Mouse (Mus musculus): ENCODE measurements at regions not wholly inside any gene's neighbourhood (a gene's known extent, or its start where the extent isn't known, plus 50 kb on each side); places are given as distances from the start of the nearest gene placed in this dataset.

DNA sequence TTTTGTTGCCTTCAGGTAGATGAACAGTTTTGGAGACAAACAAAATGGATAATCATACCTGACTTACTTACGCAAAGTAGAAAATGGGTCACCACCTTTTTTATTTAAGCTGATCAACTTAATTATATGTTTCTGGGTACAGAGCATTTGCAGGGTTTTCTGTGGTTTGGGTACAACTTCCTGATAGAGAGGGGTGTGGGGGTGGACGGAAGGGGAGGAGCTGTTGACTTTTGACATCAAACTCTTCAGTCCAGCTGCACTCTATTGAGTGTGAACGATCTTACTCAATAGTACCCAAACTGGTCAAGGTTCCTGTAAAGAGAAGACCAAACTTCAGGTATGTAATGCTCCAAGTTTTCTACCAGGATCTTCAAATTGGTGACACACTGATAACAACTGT, 316.0 kb upstream of the Satb1 start:
- H3K9me3 ChIP-seq (ENCODE audit: control insufficient read depth, low read length), result no peaks in the 10 kb centered on the region
- no peak overlapping the region for H3K4me2 ChIP-seq (replicated peaks; ENCODE audit: low read depth, low read length)
- H3K4me3 ChIP-seq (ENCODE audit: low read depth, low read length), result no peak overlapping the region
- DNase-seq (ENCODE audit: low spot score) (no peak), ATAC-seq (ENCODE audit: low FRiP score) (no peak)
- no peak overlapping the region for H3K9ac ChIP-seq (ENCODE audit: low read depth, low read length)
- WGBS, result 95% methylated on average over 3 of the region's 3 CpGs
- no peaks in the 10 kb centered on the region for H3K4me1 ChIP-seq (replicated peaks; ENCODE audit: control insufficient read depth, insufficient read depth, low read length)
- no peaks in the 10 kb centered on the region for H3K27me3 ChIP-seq (ENCODE audit: control insufficient read depth, insufficient read depth, low read length)
- no peaks in the 10 kb centered on the region for H3K36me3 ChIP-seq (ENCODE audit: control insufficient read depth, insufficient read depth, low read length)
- no peak overlapping the region for H3K27ac ChIP-seq (ENCODE audit: low read depth, low read length)

DNA sequence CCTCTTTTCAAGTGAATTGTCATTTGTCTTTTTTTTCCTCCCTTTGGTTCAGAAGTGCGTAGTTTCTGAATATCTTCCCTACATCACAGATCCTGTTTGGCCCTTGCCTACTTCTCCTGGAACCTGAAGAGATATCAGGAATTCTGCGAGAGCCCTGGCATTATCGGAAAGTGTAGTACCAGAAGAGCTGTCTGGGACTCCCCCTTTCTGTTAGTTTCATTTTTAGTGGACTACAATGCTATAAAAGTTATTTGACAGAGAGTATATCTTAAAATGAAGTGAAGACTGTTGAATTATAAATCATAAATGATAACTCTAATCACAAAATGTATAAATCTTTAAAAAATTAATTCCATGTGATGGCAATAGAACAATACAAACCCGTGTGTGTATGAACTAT, 270.8 kb upstream of the Satb1 start:
- WGBS, result 88% methylated on average over 4 of the region's 4 CpGs
- H3K9me3 ChIP-seq (ENCODE audit: control insufficient read depth, low read length), result no peaks in the 10 kb centered on the region
- DNase-seq (ENCODE audit: low spot score), result no peak

DNA sequence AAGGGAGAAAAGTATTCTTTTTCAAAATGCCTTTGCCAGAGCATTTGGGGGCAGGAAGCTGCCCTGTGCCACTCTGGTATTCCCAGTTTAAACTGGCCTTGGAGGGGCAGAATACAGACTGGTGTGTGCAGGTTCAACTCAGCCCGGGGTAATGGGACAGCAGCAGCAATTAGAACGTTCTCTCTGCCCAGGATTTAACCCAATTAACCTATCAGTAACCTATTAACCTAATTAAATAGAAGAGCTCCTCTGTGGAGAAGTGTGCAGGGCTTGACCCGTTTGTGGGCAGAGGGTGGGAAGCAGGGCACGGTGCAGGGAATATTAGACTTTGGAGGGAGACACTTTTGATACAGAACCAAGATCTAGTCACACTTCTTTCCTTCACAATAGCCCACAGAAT, 252.7 kb upstream of the Satb1 start:
- H3K9ac ChIP-seq (ENCODE audit: low read depth, low read length), result no peak overlapping the region
- no peak overlapping the region for H3K4me2 ChIP-seq (replicated peaks; ENCODE audit: low read depth, low read length)
- H3K36me3 ChIP-seq (ENCODE audit: control insufficient read depth, insufficient read depth, low read length), result no peaks in the 10 kb centered on the region
- no peak overlapping the region for H3K27ac ChIP-seq (ENCODE audit: low read depth, low read length)
- no peaks in the 10 kb centered on the region for H3K9me3 ChIP-seq (ENCODE audit: control insufficient read depth, low read length)
- DNase-seq (ENCODE audit: low spot score), result no peak
- no peaks in the 10 kb centered on the region for H3K4me1 ChIP-seq (replicated peaks; ENCODE audit: control insufficient read depth, insufficient read depth, low read length)
- 70% methylated on average over 4 of the region's 4 CpGs for WGBS
- no peak for ATAC-seq (ENCODE audit: low FRiP score)
- H3K4me3 ChIP-seq (ENCODE audit: low read depth, low read length), result no peak overlapping the region
- no peaks in the 10 kb centered on the region for H3K27me3 ChIP-seq (ENCODE audit: control insufficient read depth, insufficient read depth, low read length)

More for the DNA sequence above, 270.8 kb upstream of the Satb1 start:
- no peak for ATAC-seq (ENCODE audit: low FRiP score)
- H3K9ac ChIP-seq (ENCODE audit: low read depth, low read length), result no peak overlapping the region
- no peaks in the 10 kb centered on the region for H3K36me3 ChIP-seq (ENCODE audit: control insufficient read depth, insufficient read depth, low read length)
- no peak overlapping the region for H3K4me2 ChIP-seq (replicated peaks; ENCODE audit: low read depth, low read length)
- no peak overlapping the region for H3K4me3 ChIP-seq (ENCODE audit: low read depth, low read length)
- no peaks in the 10 kb centered on the region for H3K27me3 ChIP-seq (ENCODE audit: control insufficient read depth, insufficient read depth, low read length)
- no peaks in the 10 kb centered on the region for H3K4me1 ChIP-seq (replicated peaks; ENCODE audit: control insufficient read depth, insufficient read depth, low read length)
- no peak overlapping the region for H3K27ac ChIP-seq (ENCODE audit: low read depth, low read length)

DNA sequence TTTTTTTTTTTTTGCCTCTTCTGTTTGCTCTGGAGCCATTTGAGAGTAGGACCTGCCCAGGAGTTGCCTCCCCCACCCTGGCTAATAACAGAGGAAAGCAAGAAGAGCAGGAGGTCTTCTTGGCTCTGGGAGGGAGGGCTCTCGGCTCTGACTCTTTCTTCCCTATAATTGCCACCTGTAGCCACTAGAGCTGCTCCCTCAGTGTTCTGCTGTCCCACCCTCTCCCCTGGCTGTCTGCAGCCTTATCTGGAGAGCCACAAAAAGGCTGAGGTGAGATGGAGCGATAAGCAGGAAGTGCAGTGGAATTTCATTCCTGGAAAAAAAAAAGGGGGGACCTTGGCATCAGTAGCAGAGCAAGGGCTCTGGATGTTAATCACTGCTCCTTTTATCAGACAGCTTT, 251.4 kb upstream of the Satb1 start:
- H3K27ac ChIP-seq (ENCODE audit: low read depth, low read length), result no peak overlapping the region
- no peaks in the 10 kb centered on the region for H3K9me3 ChIP-seq (ENCODE audit: control insufficient read depth, low read length)
- no peaks in the 10 kb centered on the region for H3K4me1 ChIP-seq (replicated peaks; ENCODE audit: control insufficient read depth, insufficient read depth, low read length)
- no peaks in the 10 kb centered on the region for H3K36me3 ChIP-seq (ENCODE audit: control insufficient read depth, insufficient read depth, low read length)
- WGBS, result 63% methylated on average over 2 of the region's 2 CpGs
- H3K9ac ChIP-seq (ENCODE audit: low read depth, low read length), result no peak overlapping the region
- H3K4me3 ChIP-seq (ENCODE audit: low read depth, low read length), result no peak overlapping the region
- H3K27me3 ChIP-seq (ENCODE audit: control insufficient read depth, insufficient read depth, low read length), result no peaks in the 10 kb centered on the region
- ATAC-seq (ENCODE audit: low FRiP score), result no peak
- no peak for DNase-seq (ENCODE audit: low spot score)
- no peak overlapping the region for H3K4me2 ChIP-seq (replicated peaks; ENCODE audit: low read depth, low read length)

DNA sequence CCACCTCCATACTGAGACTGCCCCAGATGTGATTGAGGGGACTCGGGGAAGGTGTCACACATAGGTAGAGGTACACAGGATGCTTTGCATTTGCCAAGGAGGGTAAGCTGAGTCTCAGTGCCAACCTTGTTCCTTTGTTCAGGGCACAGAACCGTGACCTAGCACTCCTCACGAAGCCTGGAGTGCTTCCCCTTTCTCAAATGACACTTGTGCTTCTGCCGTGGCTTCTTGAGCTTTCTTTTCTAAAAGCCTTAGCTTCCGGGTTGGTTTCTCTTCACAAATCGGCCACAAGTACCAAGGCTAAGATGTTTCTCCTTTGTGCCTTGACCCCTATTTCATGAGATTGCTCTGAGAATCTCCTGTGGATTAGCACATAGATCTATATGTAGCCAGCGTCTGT, 246.2 kb upstream of the Satb1 start:
- H3K4me3 ChIP-seq (ENCODE audit: low read depth, low read length), result no peak overlapping the region
- 83% methylated on average over 7 of the region's 7 CpGs for WGBS
- DNase-seq (ENCODE audit: low spot score) (no peak), ATAC-seq (ENCODE audit: low FRiP score) (no peak)
- H3K4me1 ChIP-seq (replicated peaks; ENCODE audit: control insufficient read depth, insufficient read depth, low read length), result no peaks in the 10 kb centered on the region
- no peak overlapping the region for H3K9ac ChIP-seq (ENCODE audit: low read depth, low read length)
- no peaks in the 10 kb centered on the region for H3K9me3 ChIP-seq (ENCODE audit: control insufficient read depth, low read length)
- no peaks in the 10 kb centered on the region for H3K27me3 ChIP-seq (ENCODE audit: control insufficient read depth, insufficient read depth, low read length)
- no peak overlapping the region for H3K27ac ChIP-seq (ENCODE audit: low read depth, low read length)
- no peak overlapping the region for H3K4me2 ChIP-seq (replicated peaks; ENCODE audit: low read depth, low read length)
- no peaks in the 10 kb centered on the region for H3K36me3 ChIP-seq (ENCODE audit: control insufficient read depth, insufficient read depth, low read length)

DNA sequence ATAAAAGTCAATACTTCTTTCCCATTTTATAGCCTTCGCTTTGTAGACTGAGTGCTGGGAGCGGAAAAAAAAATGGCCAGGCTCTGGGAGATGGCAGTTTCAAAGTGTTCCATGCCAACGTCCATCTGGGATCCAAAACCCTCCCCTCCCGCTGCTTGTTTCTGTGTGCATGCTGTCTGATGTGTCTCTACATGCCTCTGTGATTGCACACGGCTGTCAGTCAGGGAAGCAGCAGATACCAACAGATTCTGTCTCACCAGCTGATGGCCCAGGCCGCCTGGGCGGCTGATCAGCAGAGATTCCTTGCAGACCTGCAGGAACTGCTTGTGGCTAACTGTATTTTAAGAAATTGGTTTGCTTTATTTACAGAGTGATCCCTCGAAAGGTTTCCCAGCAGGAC, 245.4 kb upstream of the Satb1 start:
- ATAC-seq (ENCODE audit: low FRiP score) (no peak), DNase-seq (ENCODE audit: low spot score) (no peak)
- Histone ChIP-seq H3K9me3 (ENCODE audit: control insufficient read depth, low read length) (no peaks in the 10 kb centered on the region), H3K4me2 (replicated peaks; ENCODE audit: low read depth, low read length) (no peak overlapping the region), H3K4me3 (ENCODE audit: low read depth, low read length) (no peak overlapping the region), H3K9ac (ENCODE audit: low read depth, low read length) (no peak overlapping the region), H3K27me3 (ENCODE audit: control insufficient read depth, insufficient read depth, low read length) (no peaks in the 10 kb centered on the region), H3K27ac (ENCODE audit: low read depth, low read length) (no peak overlapping the region), H3K36me3 (ENCODE audit: control insufficient read depth, insufficient read depth, low read length) (no peaks in the 10 kb centered on the region), H3K4me1 (replicated peaks; ENCODE audit: control insufficient read depth, insufficient read depth, low read length) (no peaks in the 10 kb centered on the region)
- 80% methylated on average over 8 of the region's 8 CpGs for WGBS

DNA sequence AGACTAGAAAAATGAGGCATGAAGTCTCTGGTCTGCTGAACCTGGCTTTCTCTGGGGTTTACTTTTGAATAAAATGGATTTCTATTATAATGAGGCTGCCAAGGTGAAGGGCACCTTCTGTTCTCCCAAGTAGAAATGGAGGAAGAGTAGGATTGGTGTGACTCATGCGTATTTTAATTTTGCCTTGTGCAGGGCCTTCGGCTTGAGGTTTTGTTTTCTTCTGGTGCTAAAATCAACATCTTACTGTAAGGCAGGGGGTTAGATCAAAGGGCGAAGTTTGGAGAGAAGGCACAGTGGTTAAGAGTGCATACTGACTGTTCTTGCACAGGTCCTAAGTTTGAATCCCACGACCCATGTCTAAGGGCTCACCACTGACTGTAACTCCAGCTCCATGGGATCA, 244.9 kb upstream of the Satb1 start:
- H3K4me2 ChIP-seq (replicated peaks; ENCODE audit: low read depth, low read length), result no peak overlapping the region
- H3K9ac ChIP-seq (ENCODE audit: low read depth, low read length), result no peak overlapping the region
- H3K36me3 ChIP-seq (ENCODE audit: control insufficient read depth, insufficient read depth, low read length), result no peaks in the 10 kb centered on the region
- WGBS, result 92% methylated on average over 4 of the region's 4 CpGs
- DNase-seq (ENCODE audit: low spot score) (no peak), ATAC-seq (ENCODE audit: low FRiP score) (no peak)
- H3K27me3 ChIP-seq (ENCODE audit: control insufficient read depth, insufficient read depth, low read length), result no peaks in the 10 kb centered on the region
- H3K4me3 ChIP-seq (ENCODE audit: low read depth, low read length), result no peak overlapping the region
- no peak overlapping the region for H3K27ac ChIP-seq (ENCODE audit: low read depth, low read length)
- no peaks in the 10 kb centered on the region for H3K9me3 ChIP-seq (ENCODE audit: control insufficient read depth, low read length)
- H3K4me1 ChIP-seq (replicated peaks; ENCODE audit: control insufficient read depth, insufficient read depth, low read length), result no peaks in the 10 kb centered on the region

DNA sequence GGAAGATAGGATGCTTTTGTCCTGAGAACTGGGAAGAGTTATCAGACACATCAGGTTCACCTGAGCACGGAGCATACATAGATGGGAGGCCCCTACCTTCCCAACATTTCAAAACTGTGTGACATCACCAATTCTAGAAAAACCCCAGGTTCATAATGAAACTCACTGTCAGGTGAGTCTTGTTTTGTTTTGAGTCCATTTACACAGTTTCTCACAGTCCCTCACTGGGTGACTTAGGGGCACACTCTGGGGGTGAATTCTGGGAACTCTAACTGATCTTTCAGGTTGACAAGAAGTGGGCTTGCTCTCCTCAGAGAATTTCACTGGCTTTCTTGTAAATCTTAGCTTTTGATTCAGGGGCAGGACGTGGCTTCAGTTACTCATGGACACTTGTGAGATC, 243.7 kb upstream of the Satb1 start:
- no peak overlapping the region for H3K4me2 ChIP-seq (replicated peaks; ENCODE audit: low read depth, low read length)
- H3K4me3 ChIP-seq (ENCODE audit: low read depth, low read length), result no peak overlapping the region
- H3K4me1 ChIP-seq (replicated peaks; ENCODE audit: control insufficient read depth, insufficient read depth, low read length), result no peaks in the 10 kb centered on the region
- ATAC-seq (ENCODE audit: low FRiP score), result no peak
- no peak for DNase-seq (ENCODE audit: low spot score)
- no peak overlapping the region for H3K27ac ChIP-seq (ENCODE audit: low read depth, low read length)
- no peaks in the 10 kb centered on the region for H3K27me3 ChIP-seq (ENCODE audit: control insufficient read depth, insufficient read depth, low read length)
- H3K9me3 ChIP-seq (ENCODE audit: control insufficient read depth, low read length), result no peaks in the 10 kb centered on the region
- H3K36me3 ChIP-seq (ENCODE audit: control insufficient read depth, insufficient read depth, low read length), result no peaks in the 10 kb centered on the region
- WGBS, result 85% methylated on average over 2 of the region's 2 CpGs
- H3K9ac ChIP-seq (ENCODE audit: low read depth, low read length), result no peak overlapping the region

DNA sequence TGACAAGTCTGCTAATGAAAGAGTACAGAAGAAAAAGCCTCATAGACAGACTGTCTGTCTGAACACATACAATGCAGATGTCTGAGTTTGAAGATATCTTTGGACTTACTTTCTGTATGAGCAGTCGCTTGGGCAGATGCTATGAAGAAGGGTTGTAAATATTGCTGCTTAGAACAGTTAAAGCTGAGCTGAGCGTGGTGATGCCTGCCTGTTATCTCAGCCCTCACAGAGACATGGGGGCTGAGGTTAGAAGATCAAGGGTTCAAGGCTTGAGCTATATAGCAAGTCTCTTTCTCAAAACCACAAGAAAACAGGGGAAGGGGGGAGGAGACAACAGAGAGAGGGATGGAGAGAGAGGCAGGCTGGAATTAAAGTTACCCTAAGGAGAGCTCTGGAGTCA, 234.6 kb upstream of the Satb1 start:
- H3K27me3 ChIP-seq (ENCODE audit: control insufficient read depth, insufficient read depth, low read length), result no peaks in the 10 kb centered on the region
- H3K27ac ChIP-seq (ENCODE audit: low read depth, low read length), result no peak overlapping the region
- WGBS, result 81% methylated on average over 2 of the region's 2 CpGs
- no peak for ATAC-seq (ENCODE audit: low FRiP score)
- no peak overlapping the region for H3K4me3 ChIP-seq (ENCODE audit: low read depth, low read length)
- no peak overlapping the region for H3K4me2 ChIP-seq (replicated peaks; ENCODE audit: low read depth, low read length)
- no peaks in the 10 kb centered on the region for H3K4me1 ChIP-seq (replicated peaks; ENCODE audit: control insufficient read depth, insufficient read depth, low read length)
- DNase-seq (ENCODE audit: low spot score), result no peak
- H3K9me3 ChIP-seq (ENCODE audit: control insufficient read depth, low read length), result no peaks in the 10 kb centered on the region
- no peak overlapping the region for H3K9ac ChIP-seq (ENCODE audit: low read depth, low read length)
- H3K36me3 ChIP-seq (ENCODE audit: control insufficient read depth, insufficient read depth, low read length), result no peaks in the 10 kb centered on the region
